Mouse (Mus musculus) C2C12 (cell line): ENCODE measurements around the gene Tmem50b. TPM values are rescaled to one million over a fixed set of nuclear protein-coding genes. Genes with fewer than 3 reads are reported as not detected.

ENCODE experiments used
- H3K27me3 ChIP-seq: one replicate; pipeline ENCODE4 v1.6.1; 2011; ENCODE audit not compliant: control insufficient read depth, insufficient read depth, insufficient read length
- H3K36me3 ChIP-seq: one replicate; pipeline ENCODE4 v1.6.1; 2011; ENCODE audit not compliant: control insufficient read depth, insufficient read depth
- H3K4me3 ChIP-seq: one replicate; pipeline ENCODE4 v1.5.1; 2011; ENCODE audit warnings: mild to moderate bottlenecking, control low read depth; ENCODE audit not compliant: poor library complexity, insufficient read depth, severe bottlenecking
- H3K79me2 ChIP-seq: one replicate; pipeline ENCODE4 v1.6.1; 2011; ENCODE audit not compliant: control insufficient read depth, insufficient read depth
- H3K79me3 ChIP-seq: one replicate; pipeline ENCODE4 v1.6.1; 2011; ENCODE audit warnings: low read depth, control low read depth
- H3ac ChIP-seq: one replicate; pipeline ENCODE3; 2011; ENCODE audit warnings: low read depth; ENCODE audit not compliant: control insufficient read depth, insufficient read length
- CEBPB ChIP-seq: IDR thresholded peaks from one replicate; pipeline ENCODE4 v1.6.1; 2011; ENCODE audit warnings: low read depth, mild to moderate bottlenecking, control low read depth, moderate library complexity
- CTCF ChIP-seq: IDR thresholded peaks from one replicate; pipeline ENCODE4 v1.5.1; 2011; ENCODE audit not compliant: control insufficient read depth, insufficient read depth, insufficient read length
- FOSL1 ChIP-seq: IDR thresholded peaks from one replicate; pipeline ENCODE4 v1.8.0; 2011; ENCODE audit warnings: mild to moderate bottlenecking, low read length; ENCODE audit not compliant: poor library complexity, insufficient read depth, severe bottlenecking
- MAX ChIP-seq: IDR thresholded peaks from one replicate; pipeline ENCODE4 v1.6.1; 2011; ENCODE audit warnings: mild to moderate bottlenecking, control low read depth
- MYOD1 ChIP-seq: IDR thresholded peaks from one replicate; pipeline ENCODE4 v1.6.1; 2011; ENCODE audit warnings: low read depth; ENCODE audit not compliant: control insufficient read depth, insufficient read length
- MYOG ChIP-seq: IDR thresholded peaks from one replicate; pipeline ENCODE4 v1.6.1; 2011; ENCODE audit not compliant: control insufficient read depth, insufficient read length; ENCODE audit errors: extremely low read depth
- USF1 ChIP-seq: IDR thresholded peaks from one replicate; pipeline ENCODE4 v1.6.1; 2011; ENCODE audit warnings: low read depth, mild to moderate bottlenecking, control low read depth, moderate library complexity
- polyA plus RNA-seq: library from polyadenylated mRNA; unstranded; fragments of >200 nt; fragmentation: generic; extraction: Trizol; gene quantifications from one replicate; pipeline ENCODE4 v1.2.1, GENCODE M21; 2012; ENCODE audit warnings: missing spikeins

The Tmem50b gene
- polyA plus RNA-seq, 1 experiment, result 15.1 TPM

DNA sequence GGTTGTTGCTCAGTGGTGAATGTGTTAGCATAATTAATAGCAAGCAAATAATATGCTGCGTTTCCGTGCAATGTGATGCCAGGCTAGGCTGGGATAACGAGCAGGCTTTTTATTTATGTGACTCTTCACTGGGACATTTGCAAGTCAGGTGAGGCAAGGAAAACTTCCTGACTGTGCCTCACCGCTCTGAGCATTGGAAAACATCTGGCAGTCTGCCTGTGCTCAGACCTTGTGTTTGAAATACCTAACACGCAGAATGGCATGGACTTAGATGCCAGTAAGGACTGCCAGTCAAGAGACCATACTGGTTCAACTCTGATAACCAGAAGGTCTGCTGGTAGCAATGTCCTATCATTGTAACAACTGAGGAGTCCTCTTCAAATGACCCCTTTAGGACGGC lies 7.6 kb upstream of the Tmem50b start:
- no peaks in the 10 kb centered on the region for H3K79me3 ChIP-seq
- peaks cover 9% of the 10 kb centered on the region for H3K27me3 ChIP-seq
- H3ac ChIP-seq, result no peak overlapping the region
- no peaks in the 10 kb centered on the region for H3K36me3 ChIP-seq
- no peaks in the 10 kb centered on the region for H3K79me2 ChIP-seq
- no peak overlapping the region for H3K4me3 ChIP-seq
- TF ChIP-seq MYOG (no peak), USF1 (no peak), FOSL1 (no peak), MAX (no peak), MYOD1 (no peak), CEBPB (no peak), CTCF (no peak)

DNA sequence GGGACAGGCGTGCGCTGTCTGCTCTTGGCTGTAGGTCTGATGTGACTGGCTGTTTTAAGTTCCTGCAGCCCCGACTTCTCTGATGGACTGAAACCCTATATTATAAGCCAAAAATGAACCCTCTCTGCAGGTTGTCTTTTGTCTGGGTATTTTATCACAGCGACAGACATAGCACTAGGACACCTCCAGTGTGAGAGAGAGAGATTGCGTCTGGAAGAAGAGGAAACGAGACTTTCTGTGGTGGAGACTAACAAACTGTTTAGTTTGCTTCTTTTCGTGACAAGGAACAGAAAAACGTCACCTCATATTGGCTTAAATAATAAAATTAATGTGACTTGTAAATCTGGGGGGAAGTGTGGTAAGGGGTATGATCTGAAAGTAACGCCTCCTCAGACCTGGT lies 4.1 kb upstream of the Tmem50b start:
- Histone ChIP-seq H3ac (no peak overlapping the region), H3K4me3 (no peak overlapping the region), H3K27me3 (peaks cover 9% of the 10 kb centered on the region), H3K79me2 (no peaks in the 10 kb centered on the region), H3K79me3 (no peaks in the 10 kb centered on the region), H3K36me3 (no peaks in the 10 kb centered on the region)
- no peak for TF ChIP-seq MAX
- TF ChIP-seq CTCF, result no peak
- no peak for TF ChIP-seq FOSL1
- no peak for TF ChIP-seq CEBPB
- no peak for TF ChIP-seq MYOG
- TF ChIP-seq USF1, result no peak

DNA sequence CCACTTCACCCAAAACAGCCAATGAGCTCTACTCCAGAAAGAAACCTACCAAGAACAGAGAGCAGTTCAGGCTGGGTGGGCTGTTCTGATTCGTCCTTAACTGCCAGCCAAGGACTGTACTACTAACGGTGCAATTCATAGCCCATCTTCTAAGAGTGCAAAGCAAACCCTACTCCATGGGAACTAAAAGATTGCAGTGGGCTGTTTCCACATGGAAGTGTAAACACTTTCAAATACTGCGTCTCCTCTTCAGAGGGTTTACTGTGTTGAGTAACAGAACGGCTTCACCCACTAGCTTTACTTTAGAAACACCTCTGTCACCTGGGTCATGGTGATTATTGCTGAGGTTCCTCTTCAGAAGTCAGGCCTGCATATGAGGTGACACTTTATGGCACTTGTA lies 3.5 kb upstream of the Tmem50b start:
- no peak for TF ChIP-seq FOSL1
- TF ChIP-seq CEBPB, result no peak
- TF ChIP-seq MAX, result no peak
- TF ChIP-seq USF1, result no peak
- no peak for TF ChIP-seq MYOD1
- no peak for TF ChIP-seq MYOG
- no peak for TF ChIP-seq CTCF
- H3K4me3 ChIP-seq, result no peak overlapping the region

DNA sequence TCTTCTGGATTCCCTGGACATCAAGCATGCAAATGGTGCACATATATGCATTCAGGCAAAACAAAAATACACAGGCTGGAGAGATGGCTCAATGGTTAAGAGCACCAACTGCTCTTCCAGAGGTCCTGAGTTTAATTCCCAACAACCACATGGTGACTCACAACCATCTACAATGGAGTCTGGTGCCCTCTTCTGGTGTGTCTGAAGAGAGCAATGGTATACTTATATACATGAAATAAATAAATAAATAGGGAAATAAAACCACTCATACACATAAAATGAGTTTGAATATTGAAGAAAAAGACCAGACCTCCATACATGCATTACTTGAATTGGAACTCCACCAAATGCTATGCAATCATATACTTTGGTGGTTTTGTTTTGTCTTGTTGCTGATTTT lies 1.6 kb upstream of the Tmem50b start:
- no peak for TF ChIP-seq MAX
- TF ChIP-seq MYOG, result no peak
- no peak overlapping the region for H3ac ChIP-seq
- peaks cover 9% of the 10 kb centered on the region for H3K27me3 ChIP-seq
- H3K4me3 ChIP-seq, result no peak overlapping the region
- no peaks in the 10 kb centered on the region for H3K79me2 ChIP-seq
- H3K36me3 ChIP-seq, result no peaks in the 10 kb centered on the region
- H3K79me3 ChIP-seq, result no peaks in the 10 kb centered on the region

More for the DNA sequence above, 3.5 kb upstream of the Tmem50b start:
- Histone ChIP-seq H3ac (no peak overlapping the region), H3K79me3 (no peaks in the 10 kb centered on the region), H3K79me2 (no peaks in the 10 kb centered on the region), H3K27me3 (peaks cover 9% of the 10 kb centered on the region), H3K36me3 (no peaks in the 10 kb centered on the region)

DNA sequence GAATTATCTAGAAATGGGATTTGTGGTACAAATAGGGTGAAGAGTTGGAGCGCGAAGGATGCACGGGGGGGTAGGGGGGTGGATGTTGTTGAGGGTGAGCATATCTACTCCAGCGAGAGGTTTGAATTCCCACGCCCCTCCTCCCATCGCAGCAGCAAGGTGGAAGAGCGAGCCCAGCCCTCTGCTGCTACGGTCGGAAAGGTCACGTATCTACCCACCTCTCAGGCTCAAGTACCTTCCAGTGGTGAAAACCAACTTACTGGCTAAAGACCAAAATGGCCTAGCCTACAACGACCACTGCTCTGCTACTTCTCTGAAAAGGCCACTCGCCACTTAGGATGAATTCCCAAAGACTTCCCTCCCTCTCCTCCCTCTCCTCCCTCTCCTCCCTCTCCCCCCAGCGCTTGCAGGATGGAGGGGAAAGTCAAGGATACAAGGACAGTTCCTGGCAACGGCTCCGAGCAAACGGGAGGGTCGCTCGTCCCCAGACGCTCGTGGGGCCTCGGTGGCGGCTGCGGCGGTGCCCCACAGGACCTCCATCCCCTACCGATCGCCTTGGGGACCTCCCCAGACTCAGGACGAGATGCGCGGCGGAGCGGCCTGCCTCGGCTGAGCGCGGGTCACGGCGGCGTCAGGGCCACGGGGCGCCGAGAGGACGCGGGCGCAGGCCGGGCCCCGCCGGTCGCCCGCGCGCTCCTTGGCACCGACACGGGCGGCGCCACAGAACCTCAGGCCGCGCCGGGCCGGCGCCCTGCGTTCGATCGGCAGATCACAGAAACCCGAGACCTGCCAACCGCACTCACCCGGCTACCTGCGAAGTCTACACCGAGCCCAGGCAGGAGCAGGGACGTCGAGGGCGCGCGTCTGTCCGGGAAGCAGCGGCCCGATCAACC lies 575 bp downstream of the Tmem50b start:
- Histone ChIP-seq H3K27me3 (peaks cover 9% of the 10 kb centered on the region), H3K4me3 (peak overlapping the region; percentile 43), H3K79me2 (no peaks in the 10 kb centered on the region), H3K79me3 (no peaks in the 10 kb centered on the region), H3ac (peak overlapping the region; percentile 72), H3K36me3 (no peaks in the 10 kb centered on the region)
- TF ChIP-seq MAX (no peak), FOSL1 (no peak), MYOD1 (no peak), CEBPB (no peak), CTCF (no peak), USF1 (no peak), MYOG (no peak)

DNA sequence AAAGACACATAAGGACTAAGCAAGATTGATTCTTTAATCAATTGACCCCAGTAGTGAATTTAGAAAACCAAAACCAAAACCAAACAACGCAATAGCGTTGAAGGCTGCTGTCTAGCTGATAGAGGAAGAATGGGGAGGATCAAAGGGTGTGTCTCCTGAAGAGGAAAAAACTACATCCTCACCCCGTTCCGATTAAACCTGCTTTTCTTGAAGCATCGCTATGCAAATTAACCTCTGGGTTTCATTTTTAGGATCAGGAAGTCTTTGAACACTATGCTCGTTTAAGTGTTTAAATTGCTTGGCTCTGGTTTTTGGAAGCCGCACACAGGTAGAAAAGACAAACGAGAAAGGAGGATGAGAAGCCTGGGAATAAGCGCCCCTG lies 1.2 kb downstream of the Tmem50b start:
- no peak overlapping the region for H3K4me3 ChIP-seq
- H3K79me2 ChIP-seq, result no peaks in the 10 kb centered on the region
- H3ac ChIP-seq, result no peak overlapping the region
- peaks cover 6% of the 10 kb centered on the region for H3K27me3 ChIP-seq
- H3K36me3 ChIP-seq, result no peaks in the 10 kb centered on the region
- no peak for TF ChIP-seq MYOG
- TF ChIP-seq MYOD1, result no peak
- no peak for TF ChIP-seq USF1
- no peak for TF ChIP-seq FOSL1
- TF ChIP-seq MAX, result no peak
- TF ChIP-seq CEBPB, result no peak
- H3K79me3 ChIP-seq, result no peaks in the 10 kb centered on the region
